Mouse (Mus musculus) liver, adult 2 months (tissue): ENCODE results near the gene Tspan17.

Experiments
- CTCF ChIP-seq: fragments of 200-500 bp; IDR thresholded peaks from 2 replicates; pipeline ENCODE4 v1.5.1; 2011; ENCODE audit warnings: low read depth, low read length, control low read depth
- POLR2A ChIP-seq: fragments of 200-500 bp; IDR thresholded peaks from 2 replicates; pipeline ENCODE4 v1.6.1; 2011; ENCODE audit warnings: low read length, control low read depth; ENCODE audit not compliant: insufficient read depth; ENCODE audit errors: extremely low read depth

DNA sequence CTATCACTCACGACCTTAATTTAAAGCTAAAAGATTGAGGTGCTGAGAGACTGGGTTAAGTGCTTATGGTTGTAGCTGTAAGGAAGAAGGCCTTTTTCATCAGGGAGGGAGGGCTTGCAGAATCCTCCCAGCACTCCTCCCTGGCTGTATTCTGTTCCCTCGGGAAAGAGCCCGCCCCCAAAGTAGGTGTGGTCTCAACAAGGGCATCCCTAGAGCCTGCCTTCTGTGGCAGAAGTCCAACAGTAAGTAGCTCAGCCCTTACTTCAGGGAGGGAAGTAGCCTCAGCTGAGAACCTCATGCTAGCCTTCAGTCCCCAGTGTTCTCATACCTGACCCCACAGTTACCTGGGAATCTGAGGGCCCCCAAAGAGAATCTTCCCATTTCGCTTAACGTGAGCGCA lies 39.3 kb downstream of the Tspan17 start:
- TF ChIP-seq POLR2A, result no peak
- TF ChIP-seq CTCF, result no peak
